Mouse (Mus musculus): ENCODE data around the gene Tent5c.

Tent5c gene

GRCm38 (mm10) chr3:100485390-100486132, 3.6 kb downstream of the Tent5c start:
- no peak for DNase-seq

DNA sequence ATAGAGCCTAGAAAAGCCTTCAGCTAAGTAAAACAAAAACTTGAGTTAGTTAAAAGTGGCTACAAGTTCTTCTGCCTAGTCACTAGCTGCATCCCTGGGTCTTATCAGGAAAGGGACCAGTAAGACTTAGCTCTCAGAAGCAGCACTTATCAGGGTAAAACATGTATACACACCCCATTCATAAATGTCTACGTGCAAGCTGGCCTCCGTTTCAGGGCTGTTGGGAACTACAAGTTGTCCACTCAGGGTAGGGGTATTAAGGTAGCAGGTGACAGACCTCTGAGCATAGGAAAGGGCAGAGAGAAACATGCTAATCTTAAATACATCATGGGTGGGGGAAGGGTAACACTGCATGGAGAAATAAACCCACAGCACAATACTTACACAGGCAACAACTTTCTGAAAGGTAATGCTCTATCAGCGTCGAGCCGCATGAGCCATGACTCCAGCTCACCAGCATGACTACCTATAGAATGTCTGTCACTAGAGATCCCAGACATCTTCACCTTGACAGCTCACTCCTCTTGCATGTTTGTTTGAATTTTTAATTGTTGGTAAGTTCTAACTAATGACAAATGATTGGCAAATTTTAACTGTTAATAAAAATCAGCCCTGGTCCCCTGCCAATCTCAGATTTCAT, 6.0 kb downstream of the Tent5c start:
- DNase-seq, result no peak

GRCm38 (mm10) chr3:100482324-100482911, 6.7 kb downstream of the Tent5c start:
- DNase-seq, result no peak

DNA sequence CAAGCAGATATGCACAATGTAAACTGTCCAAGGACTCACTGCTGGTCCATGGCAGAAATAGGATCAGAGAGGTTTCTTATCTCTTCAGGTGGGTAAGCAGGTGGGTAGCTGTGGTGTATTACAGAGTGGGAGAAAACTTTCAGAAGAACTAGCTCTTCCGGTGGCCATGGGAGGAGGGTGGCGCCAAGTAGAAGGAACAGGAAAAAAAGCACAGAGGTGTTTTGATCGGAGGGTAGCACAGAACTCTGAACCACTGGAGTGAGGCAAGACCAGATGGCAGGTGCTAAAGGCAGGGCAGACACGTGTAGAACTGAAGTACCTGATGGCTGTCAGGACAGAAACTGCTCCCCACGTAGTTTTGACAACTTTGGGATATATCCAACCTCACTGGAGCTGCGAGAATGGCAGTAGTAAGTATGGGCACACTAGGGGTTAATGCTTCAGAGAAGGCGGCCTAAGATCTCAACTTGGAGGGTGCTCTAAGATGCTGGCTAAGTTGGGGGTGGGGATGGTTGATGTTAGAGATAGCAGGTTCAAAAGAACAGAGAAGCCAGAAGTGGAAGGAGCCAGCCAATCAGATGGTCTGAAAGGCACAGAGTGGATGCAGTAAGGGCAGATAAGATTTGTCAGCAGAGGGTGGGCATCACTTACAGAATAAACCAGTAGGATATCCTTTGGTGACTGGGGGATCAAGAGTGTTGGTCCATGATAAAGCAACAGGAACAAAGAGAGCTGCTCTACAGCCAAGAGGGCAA, 8.7 kb downstream of the Tent5c start:
- no peak for DNase-seq

DNA sequence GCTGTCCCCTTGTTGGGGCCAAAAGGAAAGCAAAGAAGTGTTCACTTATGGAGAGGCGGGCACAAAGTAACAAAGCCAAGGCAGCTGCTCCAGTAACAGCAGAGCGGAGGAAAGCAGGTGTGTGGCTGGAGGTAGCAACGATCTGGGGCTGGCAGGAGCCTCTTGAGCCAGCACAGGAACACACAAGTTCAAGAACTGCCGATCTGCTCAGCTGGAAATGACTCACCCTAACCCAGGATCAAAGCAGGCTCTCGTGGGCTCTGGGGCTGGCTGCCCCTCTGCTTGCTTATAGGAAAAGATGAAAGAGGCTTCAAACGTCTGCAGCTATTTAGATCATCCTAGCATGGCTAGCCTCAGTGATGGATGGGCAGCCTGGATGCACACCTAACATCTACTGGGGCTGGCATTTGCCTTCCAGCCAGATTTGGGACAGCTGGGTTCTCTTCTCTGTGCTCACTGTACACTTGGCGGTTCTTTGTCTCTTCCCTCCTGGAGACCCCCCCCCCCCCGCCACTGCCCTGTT, 14.1 kb downstream of the Tent5c start:
- no peak for DNase-seq

DNA sequence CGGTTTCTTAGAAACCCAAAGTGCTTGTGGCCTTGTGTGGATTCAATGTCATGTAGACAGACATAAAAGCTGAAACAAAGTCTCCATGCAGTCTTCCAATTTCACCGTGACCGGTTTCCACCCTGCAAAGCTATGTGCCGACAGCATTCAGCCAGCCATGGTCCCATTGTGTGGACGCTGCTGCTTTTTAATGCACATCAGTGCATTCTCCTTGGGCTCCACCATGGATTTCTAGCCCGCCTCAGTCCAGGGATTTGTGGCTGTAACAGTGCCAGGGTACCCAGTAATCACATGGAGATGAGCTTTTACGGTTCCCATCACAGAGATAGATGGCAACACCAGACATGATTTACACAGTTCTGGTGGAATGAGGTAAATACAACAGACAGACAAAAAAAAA, 14.6 kb downstream of the Tent5c start:
- DNase-seq, result no peak

GRCm38 (mm10) chr3:100473146-100473545, 16.0 kb downstream of the Tent5c start:
- no peak for DNase-seq

DNA sequence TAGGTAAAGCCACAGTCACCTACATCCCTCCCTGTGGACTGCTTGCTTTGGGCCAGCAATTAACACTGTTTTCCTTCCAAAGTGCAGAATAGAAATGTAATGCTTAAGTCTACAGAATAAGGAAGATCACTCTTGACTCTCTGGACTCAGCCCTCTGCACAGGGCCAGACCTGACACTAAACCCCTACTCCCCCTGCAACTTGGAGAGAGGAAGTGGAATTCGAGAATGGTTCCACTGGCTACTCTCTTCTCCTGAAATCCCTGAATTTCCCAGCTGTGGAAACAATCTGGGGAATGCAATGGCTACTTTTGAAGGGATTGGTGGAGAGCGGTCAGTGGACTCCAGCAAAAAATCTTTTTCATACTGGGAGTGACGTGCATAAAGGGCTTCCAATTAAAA, 18.2 kb downstream of the Tent5c start:
- DNase-seq, result no peak

GRCm38 (mm10) chr3:100470101-100470500, 19.0 kb downstream of the Tent5c start:
- no peak for DNase-seq

DNA sequence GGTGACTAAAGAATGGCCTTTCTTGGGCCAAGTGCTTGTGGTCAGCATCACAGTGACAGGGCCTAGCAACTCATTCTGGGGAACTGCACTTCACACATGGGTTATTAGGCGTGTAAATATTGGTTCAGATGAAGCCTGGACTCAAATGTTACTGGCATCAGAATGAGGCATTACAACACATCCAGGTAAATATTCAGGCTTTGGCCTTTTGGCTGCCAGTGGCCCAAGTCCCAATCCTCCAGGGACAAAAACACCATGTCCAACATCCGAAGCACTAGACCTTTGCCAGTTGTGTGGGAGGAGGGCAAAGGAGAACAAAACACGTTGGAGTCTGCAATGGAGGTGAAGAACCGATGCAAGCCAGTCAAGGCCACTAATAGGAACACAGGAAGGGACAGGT, 22.6 kb downstream of the Tent5c start:
- no peak for DNase-seq

GRCm38 (mm10) chr3:100464596-100464995, 24.5 kb downstream of the Tent5c start:
- no peak for DNase-seq

- no peak for DNase-seq
These were observed 25.2 kb downstream of the Tent5c start for GRCm38 (mm10) chr3:100463959-100464265.

GRCm38 (mm10) chr3:100463160-100463958, 25.8 kb downstream of the Tent5c start:
- no peak for DNase-seq

DNA sequence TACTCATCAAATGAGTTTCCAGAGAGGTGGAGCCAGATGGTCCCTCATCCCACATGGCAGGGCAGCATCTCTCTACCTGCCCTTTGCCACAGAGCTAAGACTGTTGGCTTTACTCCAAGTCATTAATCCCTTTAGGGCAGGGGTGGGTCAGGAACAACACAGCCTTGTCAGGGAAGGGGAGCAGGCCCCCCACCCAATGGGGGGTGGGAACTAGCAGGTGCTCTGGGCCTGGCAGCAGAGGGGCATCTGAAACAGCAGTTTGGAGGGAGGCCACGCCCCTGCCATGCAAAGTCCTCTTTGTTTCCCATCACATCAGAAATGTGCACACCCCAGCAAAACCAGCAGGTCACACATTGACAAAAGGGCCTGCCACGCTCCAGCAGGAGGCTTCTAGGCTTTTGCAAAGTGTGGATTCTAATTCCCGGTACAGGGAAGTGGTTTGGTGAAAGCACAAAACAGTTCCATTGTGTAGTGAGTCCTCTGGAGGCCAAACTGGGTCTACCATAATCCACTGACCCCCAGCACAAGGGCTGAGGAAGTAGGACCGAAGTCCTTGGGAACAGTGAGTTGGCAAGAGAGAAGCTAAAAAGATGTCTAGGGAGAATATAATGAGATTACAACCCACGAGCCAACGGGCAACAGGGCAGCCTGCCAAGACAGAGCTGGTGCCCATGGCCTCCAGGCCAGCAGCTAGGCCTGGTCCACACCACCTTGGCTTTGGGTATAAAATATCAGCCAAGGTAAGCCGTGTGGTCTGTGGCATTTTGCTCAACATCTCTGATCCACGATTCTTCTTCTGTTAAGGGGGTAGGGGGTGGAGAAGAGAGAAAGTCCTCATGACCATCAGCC, 26.7 kb downstream of the Tent5c start:
- peak; percentile 74 to 76 for DNase-seq

- DNase-seq, result no peak
These were observed 28.6 kb downstream of the Tent5c start for GRCm38 (mm10) chr3:100460510-100460909.

- DNase-seq, result no peak
These were observed 45.2 kb downstream of the Tent5c start for GRCm38 (mm10) chr3:100443798-100444500.

GRCm38 (mm10) chr3:100442499-100442898, 46.6 kb downstream of the Tent5c start:
- DNase-seq, result no peak

- no peak for DNase-seq
These were observed 48.4 kb downstream of the Tent5c start for GRCm38 (mm10) chr3:100440754-100441153.

- peak; percentile 58 to 69 for DNase-seq
These were observed 49.1 kb downstream of the Tent5c start for GRCm38 (mm10) chr3:100440009-100440408.

- no peak for DNase-seq
These were observed 50.0 kb downstream of the Tent5c start for GRCm38 (mm10) chr3:100439088-100439487.

DNA sequence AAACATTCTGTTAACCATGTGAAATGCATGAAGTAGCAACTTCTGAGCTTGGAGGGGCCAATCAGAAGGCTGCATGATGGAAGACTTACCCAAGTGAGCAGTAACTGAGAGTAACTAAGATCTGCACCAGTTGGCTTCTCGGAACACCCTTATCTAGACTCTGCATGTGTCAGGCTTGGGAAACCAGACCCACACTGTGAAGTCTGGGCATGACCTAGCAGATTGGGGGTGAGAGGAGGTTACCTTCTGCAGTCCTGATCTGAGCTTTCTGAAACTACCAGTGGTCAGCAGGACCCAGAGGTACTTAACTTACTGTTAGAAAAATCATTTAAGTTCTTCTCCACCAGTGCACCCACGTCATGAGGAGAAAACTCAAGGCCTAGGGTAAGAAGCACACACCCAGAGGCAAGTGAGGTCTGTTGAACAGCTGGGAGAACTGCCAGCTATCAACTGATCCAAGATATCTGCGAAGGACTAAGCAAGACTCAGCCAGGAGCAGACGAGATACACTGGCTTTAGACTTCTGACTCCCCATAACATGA, 50.6 kb downstream of the Tent5c start:
- DNase-seq, result no peak
